Mouse (Mus musculus): ENCODE measurements around the gene Gnat2.

Gene Gnat2

DNA sequence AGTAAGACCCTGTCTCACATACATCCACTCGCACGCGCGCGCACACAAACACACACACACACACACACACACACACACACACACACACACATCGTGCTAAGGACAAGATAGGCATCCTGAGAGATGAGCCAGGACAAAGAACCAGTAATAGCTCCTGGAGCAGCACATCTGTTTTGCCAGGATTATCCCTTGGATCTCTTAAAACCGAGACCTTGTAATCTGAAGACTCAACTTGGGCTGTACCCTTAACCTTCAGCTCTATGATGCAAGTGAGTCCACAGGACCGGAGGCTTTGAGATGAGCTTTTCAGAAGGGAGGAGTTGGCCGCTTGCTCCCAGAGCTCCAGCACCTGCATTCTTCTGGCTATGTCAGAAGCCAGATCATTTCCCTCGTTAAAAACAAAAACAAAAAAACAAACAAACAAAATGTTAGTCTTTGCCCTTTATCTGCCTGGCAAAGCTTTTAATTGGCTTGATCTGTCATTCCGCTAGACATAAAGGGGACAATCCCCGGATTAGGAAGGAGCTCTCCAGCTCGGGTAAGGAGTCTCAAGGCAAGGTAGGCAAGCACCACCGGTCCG is at the start of gene Gnat2:
Gnat2 (plus strand) TSS at position 254 of the 580 bp plus-strand sequence.
- DNase-seq (ENCODE audit: low spot score in 2 of 2): no peak

DNA sequence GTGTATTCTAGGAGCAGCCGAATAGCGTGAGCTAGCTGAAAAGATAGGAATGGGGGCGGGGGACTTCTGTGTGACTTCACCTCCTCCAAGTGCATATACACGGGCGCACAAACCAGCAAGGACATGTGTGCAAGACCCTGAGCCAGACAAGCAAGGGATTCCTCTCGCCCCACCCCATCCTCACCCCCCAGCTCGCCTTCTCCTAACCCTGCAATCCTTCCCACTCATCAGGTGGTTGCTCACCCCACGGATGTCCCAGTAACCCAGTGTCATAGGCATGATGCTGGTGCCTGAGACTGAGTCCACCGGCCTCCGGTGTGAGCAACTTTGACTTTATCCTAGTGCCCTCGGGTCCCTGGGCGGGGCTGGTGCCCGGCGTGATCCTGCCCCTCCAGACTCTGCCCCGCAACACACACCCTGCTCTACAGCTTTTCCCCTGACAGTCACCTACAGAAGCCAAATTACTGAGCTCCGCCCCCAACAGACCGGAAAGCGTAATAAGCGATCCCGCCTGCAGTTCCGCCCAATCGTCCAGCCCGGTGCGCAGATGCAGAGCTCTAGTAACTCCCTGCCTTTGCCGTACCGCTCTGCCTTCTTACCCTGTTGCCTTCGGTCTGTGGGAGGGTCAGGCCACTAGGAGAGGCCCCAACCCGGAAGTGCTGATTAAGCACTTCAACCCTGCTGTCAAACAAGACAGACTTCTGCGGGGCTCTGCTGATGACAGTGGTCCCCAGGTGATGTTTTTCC is 48.0 kb upstream of the Gnat2 start, which contains the start of gene Gstm4:
Gstm4 (minus strand) TSS at position 501 of the 747 bp plus-strand sequence.
- DNase-seq (ENCODE audit: low spot score in 2 of 2): peak; percentile 81 to 89

DNA sequence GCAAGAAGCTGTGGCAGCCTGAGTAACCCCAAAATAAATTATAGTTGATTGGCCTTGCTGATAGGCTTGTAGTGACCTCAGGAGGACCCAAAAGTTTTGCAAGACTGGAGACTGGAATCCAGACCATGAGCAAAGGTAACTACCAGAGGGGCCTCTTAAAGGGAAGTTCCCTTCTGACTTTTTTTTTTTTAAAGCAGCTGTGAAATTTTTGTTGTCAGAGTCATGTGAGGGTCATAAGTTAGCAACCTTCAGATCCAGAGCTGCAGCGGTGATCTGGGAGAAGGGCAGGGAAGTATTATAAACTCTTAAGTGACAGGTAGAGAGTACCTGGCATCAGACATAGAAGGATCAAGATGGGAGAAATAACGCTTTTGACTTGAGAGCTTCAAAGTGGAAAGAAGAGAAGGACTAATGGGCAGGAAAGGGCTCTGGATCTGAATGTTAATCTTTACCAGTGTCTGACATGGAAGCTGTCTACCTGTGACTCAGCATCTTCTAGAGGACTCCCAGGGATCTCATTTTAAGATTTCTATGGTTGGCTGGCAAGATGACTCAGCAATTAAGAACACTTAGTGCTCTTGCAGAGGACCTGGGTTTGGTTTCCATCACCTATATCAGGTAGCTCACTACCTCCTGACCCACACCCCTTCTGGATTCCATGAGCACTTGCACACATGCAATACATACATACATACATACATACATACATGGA is 45.5 kb upstream of the Gnat2 start:
- no peak for DNase-seq (ENCODE audit: low spot score in 2 of 2)

DNA sequence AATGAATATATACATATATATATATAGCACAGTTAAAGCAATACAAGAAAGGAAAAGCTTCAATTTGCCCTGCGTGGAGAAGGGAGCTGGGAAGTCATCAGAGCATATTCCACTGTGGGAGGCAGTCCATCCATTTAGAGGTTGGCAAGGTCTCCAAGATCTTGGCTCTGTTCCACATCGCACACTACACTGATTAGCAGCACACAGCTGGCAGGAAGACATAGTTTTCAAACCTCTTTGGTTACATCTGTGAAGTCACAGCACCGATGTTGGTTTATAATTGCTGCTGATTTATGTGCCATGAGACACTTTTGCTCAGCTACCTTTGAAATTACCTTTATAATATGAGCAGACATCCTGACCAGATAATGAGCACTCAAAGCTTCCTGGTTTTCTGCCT is 44.3 kb upstream of the Gnat2 start:
- no peak for DNase-seq (ENCODE audit: low spot score in 2 of 2)

DNA sequence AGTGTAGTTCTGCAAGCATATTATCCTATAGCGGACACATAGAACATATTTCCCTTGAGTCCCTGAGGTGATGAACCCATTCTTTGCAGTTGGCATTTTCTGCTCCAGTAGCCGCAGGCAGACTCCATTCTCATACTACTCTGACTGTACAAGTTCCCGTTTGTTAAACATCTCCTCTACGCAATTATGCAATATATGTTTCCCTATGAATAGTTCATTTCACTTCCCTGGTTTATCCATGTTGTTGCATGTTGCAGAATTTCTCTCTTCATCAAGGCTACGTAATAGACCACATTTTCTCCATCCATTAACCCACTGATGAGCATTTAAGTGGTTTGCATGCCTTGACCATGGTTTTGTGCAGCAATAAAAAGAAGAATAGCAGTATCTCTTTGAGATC is 42.1 kb upstream of the Gnat2 start:
- DNase-seq (ENCODE audit: low spot score in 2 of 2): no peak

DNA sequence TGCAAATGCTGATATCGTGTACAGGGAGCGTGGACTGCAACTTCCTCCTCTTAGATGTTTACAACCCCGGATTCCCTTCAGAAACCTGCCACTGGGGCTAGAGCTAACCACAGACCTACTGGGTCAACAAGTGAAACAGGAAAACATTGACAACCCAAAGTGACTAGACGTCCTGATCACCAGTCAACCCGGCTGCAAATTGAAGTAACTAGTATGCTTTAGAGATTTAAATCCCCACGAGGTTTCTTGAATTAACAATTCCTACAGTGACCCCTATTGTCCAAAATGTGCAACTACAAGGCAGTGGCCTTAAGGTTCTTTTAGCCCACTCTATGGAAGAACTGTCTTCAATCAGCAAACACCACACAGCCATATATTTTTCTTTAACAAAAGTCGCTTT is 31.2 kb upstream of the Gnat2 start:
- no peak for DNase-seq (ENCODE audit: low spot score in 2 of 2)

DNA sequence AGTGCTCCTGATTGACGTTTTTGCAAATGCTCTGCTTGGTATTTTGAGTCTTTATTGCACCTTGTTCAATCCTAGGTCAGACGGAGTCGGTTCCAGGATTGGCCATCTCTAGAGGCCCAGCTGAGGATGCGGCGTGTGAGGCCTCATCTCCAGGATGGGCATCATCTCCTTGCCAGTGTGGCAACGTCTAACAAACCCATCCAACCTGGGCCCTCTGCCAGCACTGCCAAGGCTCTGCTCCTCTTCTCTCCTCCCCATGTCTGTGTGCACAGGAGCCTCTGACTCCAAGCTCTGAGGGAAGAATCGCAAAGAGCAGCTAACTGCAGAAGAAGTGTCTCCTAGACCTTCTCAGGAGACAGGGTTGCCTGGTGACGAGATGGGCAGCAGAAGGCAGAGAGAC is 29.9 kb upstream of the Gnat2 start:
- DNase-seq (ENCODE audit: low spot score in 2 of 2): no peak

DNA sequence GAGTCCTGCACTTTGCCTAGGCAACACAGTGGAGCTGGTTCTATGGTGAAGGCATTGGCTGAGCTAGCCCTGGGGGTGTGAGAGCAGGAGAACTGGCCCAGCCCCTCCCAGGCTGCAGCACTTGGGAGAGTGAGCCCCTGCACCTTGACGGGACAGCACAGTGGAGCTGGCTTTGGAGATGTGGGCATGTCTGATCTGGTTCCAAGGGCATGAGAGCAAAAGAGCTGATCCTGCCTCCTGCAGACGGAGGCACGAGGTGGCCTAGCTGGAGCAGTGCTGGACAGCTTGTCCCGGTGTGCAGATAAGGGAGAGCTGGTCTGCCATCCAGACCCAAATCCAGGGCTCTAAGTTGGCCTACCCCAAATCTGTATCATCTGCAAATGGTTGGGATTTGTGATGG is 27.9 kb upstream of the Gnat2 start:
- DNase-seq (ENCODE audit: low spot score in 2 of 2): no peak

DNA sequence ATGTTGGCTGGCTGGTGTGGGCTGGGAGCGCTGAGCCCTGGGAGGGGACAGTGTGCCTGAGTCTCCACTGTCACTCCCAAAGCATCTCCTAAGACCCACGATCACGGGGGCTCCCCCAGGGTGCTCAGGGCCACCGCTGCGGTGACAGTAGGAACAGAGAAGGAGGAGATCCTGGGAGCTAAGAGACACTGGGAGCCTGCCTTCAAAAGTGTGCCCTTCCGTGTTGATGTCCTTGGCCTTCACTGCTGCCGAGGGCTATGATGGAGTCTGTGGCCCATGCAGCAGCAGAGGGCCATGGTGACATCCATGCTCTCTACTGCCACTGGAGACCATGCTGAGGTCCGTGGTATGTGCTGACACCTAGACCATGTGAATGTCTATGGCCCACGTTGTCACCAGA is 27.0 kb upstream of the Gnat2 start:
- no peak for DNase-seq (ENCODE audit: low spot score in 2 of 2)

DNA sequence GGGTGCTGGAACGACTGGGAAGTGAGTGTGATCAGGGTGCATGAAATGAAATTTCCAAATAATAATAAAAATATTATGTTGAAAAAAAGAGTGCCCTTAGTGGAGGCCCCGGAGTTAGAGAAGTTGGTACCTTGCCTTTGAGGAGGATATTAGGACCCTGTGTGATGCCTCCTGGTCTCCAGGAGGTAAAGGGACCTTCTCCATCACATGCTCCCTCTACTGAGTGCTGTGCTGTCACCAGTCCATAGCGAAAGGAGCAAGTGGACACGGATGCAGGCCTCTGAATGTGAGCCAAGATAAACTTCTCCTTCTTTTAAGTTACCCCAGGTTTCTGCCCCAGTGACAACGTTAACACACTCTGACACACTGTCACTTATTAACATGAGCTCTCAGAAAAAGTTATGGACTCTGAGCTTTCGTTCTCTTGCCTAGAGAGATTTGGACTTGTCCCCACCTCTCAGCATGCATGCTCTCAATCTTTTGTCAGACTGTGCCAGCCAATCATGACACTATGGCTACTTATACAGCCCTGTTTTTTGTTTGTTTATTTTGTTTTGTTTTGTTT is 25.1 kb upstream of the Gnat2 start:
- DNase-seq (ENCODE audit: low spot score in 2 of 2): no peak

DNA sequence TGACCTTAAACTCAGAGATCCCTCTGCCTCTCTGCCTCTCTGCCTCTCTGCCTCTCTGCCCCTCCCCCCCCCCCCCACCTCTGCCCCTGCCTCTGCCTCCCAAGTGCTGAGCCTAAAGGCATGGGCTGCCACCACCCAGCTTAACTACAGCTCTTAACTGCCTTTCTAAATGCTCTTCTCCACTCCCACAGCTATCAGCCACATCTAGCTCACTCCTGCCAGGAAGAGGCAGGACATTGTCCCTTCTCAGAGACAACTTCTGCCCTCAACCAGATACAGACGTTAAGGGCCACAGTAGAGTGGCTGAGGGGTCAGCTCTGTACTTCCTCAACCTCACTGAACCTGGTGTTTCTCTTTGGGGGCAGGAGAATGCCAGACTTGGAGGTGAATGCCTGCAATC is 23.8 kb upstream of the Gnat2 start:
- DNase-seq (ENCODE audit: low spot score in 2 of 2): no peak

DNA sequence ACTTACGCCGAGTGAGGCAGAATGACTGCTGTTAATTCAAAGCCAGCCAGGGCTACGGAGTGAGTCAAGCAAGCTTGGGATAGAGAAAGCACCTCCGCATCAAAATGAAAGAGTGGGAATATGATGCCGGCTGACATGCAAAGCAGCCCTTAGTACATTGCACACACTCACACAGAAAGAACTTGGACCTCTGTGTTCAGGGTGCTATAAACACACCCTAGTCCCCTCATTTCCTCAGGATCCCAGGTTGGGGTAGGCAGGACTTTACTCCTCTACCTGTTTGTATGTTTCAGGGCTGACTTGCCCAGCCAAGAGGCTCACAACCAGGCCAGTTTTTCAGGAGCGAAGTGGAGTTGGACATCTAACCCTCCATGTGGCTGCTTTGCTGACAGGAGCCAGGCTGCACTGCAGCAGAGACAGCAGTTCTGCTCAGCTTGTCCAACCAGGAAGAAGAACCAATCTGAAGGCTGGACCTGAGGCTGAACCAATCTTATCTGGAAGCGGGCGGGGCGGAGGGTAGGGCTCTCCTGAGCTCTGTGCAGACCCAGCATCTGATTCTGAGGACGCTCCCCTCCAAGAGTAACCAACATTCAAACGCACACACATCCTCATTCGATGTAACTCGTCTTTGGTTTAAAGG is 23.2 kb upstream of the Gnat2 start:
- DNase-seq (ENCODE audit: low spot score in 2 of 2): no peak

DNA sequence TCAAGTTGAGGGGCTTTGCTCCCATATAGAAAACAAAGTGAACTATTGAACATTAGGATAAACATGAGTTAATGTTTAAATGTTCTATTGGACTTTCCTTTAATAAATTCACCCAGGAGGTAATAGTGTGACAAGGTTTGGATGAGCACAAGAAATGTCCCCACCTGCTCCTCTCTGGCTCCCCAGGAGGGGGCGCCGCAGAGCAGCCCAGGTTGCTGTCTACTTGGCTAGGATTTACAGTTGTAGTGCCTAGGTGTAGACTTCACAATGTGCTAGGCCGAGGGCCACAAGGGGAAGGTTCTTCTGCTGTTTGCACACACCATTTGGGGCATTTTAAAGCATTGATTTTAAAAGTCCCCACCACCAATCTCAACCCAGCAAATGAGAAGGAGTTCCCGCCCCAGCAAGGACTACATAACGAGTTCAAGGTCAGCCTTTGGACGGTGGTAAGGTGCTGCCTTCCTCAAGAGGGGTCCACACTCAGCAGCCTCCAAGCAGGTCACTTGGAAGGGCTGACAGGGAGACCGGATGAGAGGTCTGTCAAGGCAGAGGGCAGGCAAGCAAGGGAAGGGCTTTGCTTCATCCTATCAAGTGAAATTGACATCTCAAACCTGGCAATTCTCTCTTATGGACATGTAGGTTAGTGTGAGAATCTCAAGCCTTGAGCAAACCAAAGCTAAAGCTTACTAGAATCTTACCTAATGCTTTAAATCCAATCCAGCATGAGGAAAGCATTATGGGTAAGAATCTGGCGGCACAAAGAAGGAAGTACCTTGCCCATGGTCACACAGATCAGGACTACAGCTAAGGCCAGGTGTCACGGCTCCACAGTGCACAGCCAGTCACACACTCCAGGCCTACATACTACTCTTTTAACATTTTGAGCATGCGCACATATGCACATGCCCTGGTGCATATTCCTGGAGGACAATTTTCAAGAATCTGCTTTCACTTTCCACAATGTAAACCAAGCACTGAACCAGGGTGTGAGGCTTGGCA is 22.0 kb upstream of the Gnat2 start:
- peak; percentile 77 to 91 for DNase-seq (ENCODE audit: low spot score in 2 of 2)

DNA sequence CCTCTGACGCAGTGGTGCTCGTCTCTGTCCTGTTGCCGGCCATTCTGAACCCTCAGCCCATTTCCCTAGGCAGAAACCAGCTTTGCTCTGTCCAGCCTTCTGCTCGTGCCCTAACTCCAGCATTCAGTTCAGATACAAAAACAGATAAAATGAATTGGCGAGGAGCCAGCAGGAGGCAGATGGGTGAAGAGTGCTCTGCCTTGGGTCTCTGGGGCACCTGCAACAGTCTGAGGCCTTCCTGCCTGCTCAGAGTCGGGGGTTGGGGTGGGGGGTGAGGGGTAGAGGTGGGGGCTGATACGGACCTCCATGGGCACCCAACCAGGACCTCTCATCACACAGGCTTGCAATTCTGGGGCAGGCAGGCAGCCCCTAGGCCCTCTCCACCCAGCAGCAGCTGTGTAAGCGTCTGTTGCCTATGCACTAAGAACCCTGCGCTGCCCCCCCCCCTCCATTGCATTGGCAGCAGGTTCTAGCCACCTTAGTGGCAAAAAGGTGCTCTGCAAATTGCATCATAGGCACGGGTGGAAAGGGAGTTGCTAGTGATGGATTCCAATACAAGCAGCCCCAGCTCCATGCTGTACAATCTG is 19.5 kb upstream of the Gnat2 start:
- no peak for DNase-seq (ENCODE audit: low spot score in 2 of 2)

DNA sequence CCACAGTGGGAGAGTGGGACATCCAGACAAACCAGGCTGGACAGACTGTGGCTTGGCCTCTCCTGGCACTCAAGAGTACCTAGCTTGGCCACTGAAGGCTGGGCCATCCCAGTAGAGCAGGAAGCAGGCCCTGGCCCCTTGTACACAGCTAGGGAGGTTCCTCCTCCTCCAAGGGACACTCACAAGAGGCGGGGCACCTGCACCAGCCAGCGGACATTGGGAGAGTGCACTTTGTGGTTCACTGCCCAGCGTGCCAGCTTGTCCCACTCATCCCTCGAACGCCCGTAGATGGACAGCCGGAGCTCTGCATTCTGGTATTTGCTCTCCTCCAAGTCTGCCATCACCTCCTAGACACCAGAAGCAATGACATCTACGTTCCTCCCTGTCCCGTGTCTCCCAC is 15.8 kb upstream of the Gnat2 start:
- no peak for DNase-seq (ENCODE audit: low spot score in 2 of 2)

DNA sequence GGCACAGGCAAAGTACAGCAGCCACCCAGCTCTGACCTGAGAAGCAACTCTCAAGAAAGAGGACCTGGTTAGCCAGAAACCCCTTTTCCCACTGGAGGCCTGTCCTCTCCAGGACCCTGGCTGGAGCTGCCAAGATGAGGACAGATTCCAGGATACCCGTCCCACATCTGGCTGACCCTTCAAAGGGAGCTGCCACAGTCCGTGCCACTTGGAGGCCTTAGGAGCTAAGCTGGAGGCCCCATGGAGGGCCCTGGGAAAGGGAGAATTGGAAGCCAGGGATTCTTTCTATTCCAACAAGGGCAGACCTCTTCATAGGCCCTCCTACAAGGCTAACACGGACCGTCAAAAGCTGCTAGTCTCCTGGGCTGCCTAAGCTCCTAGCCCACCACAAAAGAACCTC is 10.9 kb upstream of the Gnat2 start:
- no peak for DNase-seq (ENCODE audit: low spot score in 2 of 2)

DNA sequence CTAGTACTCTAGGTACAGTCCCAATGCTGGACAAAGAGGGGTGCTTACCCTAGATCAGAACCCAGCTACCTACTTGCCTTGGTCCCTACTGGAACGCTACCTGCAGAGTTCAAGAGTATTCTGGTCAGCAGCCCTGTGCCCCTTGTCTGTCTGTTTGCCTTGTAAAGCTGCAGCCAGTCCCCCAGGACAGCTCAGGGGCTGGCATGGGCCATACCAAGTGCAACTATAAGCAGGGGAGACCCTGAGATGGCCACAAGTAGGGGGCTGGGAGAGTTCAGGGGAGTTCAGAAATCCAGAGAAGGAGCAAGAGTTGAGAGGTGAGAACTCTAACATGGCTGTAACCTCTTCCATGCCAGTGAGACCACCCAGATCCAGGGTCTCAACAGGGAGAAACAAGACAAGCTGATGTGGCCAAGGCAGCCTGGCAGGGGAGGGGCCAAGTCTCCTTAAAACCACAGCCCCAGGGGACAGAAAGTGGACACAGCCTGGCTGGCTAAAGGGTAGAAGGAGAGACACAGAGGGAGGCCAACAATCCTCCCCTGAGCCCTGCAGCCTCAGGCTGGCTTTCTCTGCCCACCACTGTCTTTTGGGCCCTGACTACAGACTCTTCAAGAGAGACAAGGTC is 10.2 kb upstream of the Gnat2 start:
- DNase-seq (ENCODE audit: low spot score in 2 of 2): no peak

DNA sequence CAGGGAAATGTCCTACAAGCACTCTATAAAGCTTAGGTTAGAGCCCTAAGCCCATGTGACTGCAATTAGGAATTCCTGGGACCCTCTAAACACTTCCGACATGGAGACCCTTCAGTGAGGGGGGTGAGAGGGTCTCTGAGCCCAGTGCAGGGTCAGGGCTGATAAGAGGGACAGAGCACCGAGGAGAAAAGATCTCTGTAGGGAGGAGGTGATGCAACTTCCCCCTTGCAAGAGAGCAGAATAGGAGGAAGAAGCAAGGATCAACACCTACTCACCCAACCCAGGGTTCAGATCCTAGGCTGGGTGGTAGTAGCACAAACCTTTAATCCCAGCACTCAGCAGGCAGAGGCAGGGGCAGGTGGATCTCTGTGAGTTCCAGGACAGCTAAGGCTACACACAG is 9.4 kb upstream of the Gnat2 start:
- DNase-seq (ENCODE audit: low spot score in 2 of 2): no peak

DNA sequence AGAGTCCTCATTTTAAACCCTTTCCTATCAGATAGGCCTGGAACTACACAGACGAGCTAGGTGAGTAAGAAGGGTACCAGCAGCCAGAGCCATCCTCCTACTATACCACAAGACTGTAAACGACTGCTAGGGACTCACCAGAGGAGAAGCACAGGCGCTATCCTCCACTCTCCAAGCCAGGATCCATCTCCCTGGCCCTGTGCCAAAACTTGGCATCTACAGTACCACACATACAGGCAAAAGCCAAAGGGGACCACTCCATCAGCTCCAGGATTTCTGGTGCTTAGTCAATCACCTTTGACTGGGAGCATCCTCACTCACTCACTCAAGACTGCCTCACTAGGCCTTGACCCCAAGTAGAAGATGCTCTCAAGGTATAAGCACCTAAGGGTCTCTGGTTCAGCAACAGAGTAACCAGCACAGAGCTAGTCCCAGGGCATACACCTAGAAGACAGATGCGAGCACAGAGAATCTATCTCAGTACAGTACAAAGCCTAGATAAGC is 8.6 kb upstream of the Gnat2 start:
- DNase-seq (ENCODE audit: low spot score in 2 of 2): no peak

DNA sequence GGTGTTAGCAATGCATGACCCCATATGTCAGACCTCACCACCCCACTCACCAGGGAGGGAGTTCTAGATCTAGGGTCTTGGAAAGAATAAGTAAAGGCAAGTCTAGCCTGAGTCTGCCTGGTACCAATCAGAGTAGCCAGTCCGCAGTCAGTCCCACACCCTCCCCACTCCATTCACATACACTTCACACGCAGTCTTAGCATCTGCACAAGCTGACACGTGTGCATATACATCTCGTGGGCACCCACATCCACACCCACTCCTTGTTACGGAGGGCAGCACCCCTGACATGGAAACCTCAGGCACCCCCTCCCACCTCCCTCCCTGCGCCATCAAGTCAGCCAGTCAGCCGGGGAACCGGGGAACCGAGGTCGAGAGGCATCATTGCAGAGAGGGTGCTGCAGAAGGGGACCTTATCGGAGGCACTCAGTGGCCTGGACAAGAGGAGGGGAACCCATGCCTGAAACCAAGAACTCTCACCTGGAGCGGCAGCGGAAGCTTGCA is 7.8 kb upstream of the Gnat2 start:
- DNase-seq (ENCODE audit: low spot score in 2 of 2): no peak

Data from spleen, postnatal 4 days (tissue).